Comparison of ENCODE assay signal across 9 mouse cellular contexts in genomic region chr11:69955618-69956017, GRCm38 (mm10). TPM values are rescaled to one million over a fixed set of nuclear protein-coding genes. Genes with fewer than 3 reads are reported as not detected.
DNase-seq lines count a peak whose midpoint lies in the region; ATAC-seq and TF ChIP-seq lines count a peak whose summit lies in the region.
"Not testable (repeated sequence)": the region's sequence is repeated elsewhere in the genome, so short reads cannot be mapped to it uniquely, and the experiment has no call there.
"Had no signal": no experiment of that assay in that cellular context is flagged by ENCODE, and none has a peak within 500 bp of the region (broad histone marks: within the 10 kb centered on the region; RNA-seq: fewer than 3 reads in every experiment).

No protein-coding gene starts in this region.

- not testable (repeated sequence) for H3K4me1 ChIP-seq in liver, embryonic 14.5 days (replicated peaks; ENCODE audit: control insufficient read depth in 2 of 2, insufficient read depth in 2 of 2, low read length in 1 of 2)

- H3K4me3 ChIP-seq in gastrocnemius, adult 2 months; liver, embryonic 14.5 days (ENCODE audit: insufficient read depth in 1 of 2, low read depth in 2 of 2, low read length in 2 of 2): not testable (repeated sequence)

- TF ChIP-seq CTCF in gastrocnemius, adult 2 months (IDR thresholded peaks at IDR 0.05), result not testable (repeated sequence)
- 0 out of 2 replicates have a peak, but pooled peaks have one; percentile 10 for TF ChIP-seq CTCF in liver, embryonic 14.5 days (IDR thresholded peaks at IDR 0.05; ENCODE audit: low read depth)

- not testable (repeated sequence) for ATAC-seq in liver, embryonic 14.5 days (ENCODE audit: insufficient read depth)
- peak; percentile 44; the same call in 1 of the 2 replicates for ATAC-seq in megakaryocyte-erythroid progenitor cell, adult 5-6 weeks (replicated peaks; ENCODE audit: low FRiP score, low TSS enrichment, poor library complexity, severe bottlenecking)

- H3K9ac ChIP-seq in liver, embryonic 14.5 days (replicated peaks), result not testable (repeated sequence)

- TF ChIP-seq EP300 in liver, embryonic 14.5 days (IDR thresholded peaks at IDR 0.05; ENCODE audit: low read depth), result not testable (repeated sequence)

- H3K4me2 ChIP-seq in liver, embryonic 14.5 days (ENCODE audit: low read depth), result not testable (repeated sequence)

- not testable (repeated sequence) for H3K9me3 ChIP-seq in liver, embryonic 14.5 days (ENCODE audit: control insufficient read depth, low read length)

- DNase-seq in R1 (ENCODE audit: low read depth, low spot score), result peak; percentile 40
- not testable (repeated sequence) for DNase-seq in gastrocnemius, adult 2 months; liver, embryonic 14.5 days (ENCODE audit: low read depth in 3 of 3, low spot score in 3 of 3)

- intact Hi-C loops in gastrocnemius, adult 2 months (cut with DNase I), result not testable (repeated sequence)

- H3K27ac ChIP-seq in gastrocnemius, adult 2 months, result peak overlapping the region; percentile 12; the same call in 1 of the 2 replicates
- H3K27ac ChIP-seq in liver, embryonic 14.5 days, result not testable (repeated sequence)

- 73% methylated on average over 4 of the region's 4 CpGs for WGBS in liver, embryonic 14.5 days (ENCODE audit: insufficient replicate concordance)

- H3K36me3 ChIP-seq in liver, embryonic 14.5 days (replicated peaks; ENCODE audit: control insufficient read depth, insufficient read depth, low read depth), result not testable (repeated sequence)

- not testable (repeated sequence) for H3K27me3 ChIP-seq in liver, embryonic 14.5 days (ENCODE audit: control insufficient read depth, insufficient read depth, low read length)

RNA-seq across cellular contexts. Expression of gene Slc2a4, which starts 7.6 kb away (rescaled TPM):
- 100 to 1,000 TPM; 494 to 503 TPM for total RNA-seq in gastrocnemius, adult 2 months (2021)
- 17.0 and 17.4 TPM in 2 replicates for polyA plus RNA-seq in liver, embryonic 14.5 days (2012; rRNA removed)
- 12.6 and 14.0 TPM in 2 replicates for polyA plus RNA-seq in liver, embryonic 14.5 days (2014; fragmentation: Nextera tagmentation; extraction: Ambion mirVana)
- total RNA-seq in megakaryocyte-erythroid progenitor cell, adult 5-6 weeks (2014; fragmentation: Nextera tagmentation), result 0.15 and 5.2 TPM in 2 replicates
- total RNA-seq in megakaryocyte-erythroid progenitor cell, adult 5-6 weeks (2017), result 0.19 and 0.88 TPM in 2 replicates
- polyA plus RNA-seq: activated CD4-positive, CD25-positive, alpha-beta regulatory T cell, adult 4 months had no signal

RNA-seq across cellular contexts. Expression of gene Cldn7, which starts 9.0 kb away (rescaled TPM):
- not detected for total RNA-seq in gastrocnemius, adult 2 months (2021)
- 2.0 and 4.0 TPM in 2 replicates for polyA plus RNA-seq in liver, embryonic 14.5 days (2012; rRNA removed)
- 2.2 TPM in 2 replicates for polyA plus RNA-seq in liver, embryonic 14.5 days (2014; fragmentation: Nextera tagmentation; extraction: Ambion mirVana)
- total RNA-seq in megakaryocyte-erythroid progenitor cell, adult 5-6 weeks (2014; fragmentation: Nextera tagmentation), result not detected in 2 replicates
- total RNA-seq in megakaryocyte-erythroid progenitor cell, adult 5-6 weeks (2017), result not detected in 2 replicates
- total RNA-seq: forebrain, postnatal 0 days; G1E had no signal
- polyA plus RNA-seq: activated CD4-positive, CD25-positive, alpha-beta regulatory T cell, adult 4 months; cortical plate, adult 2 months; G1E; Patski had no signal

RNA-seq across cellular contexts. Expression of gene Ybx2, which starts 20.0 kb away (rescaled TPM):
- total RNA-seq in gastrocnemius, adult 2 months (2021), result 10 to 100 TPM in 1 of 2 experiments, 1 to 10 TPM in 1; 8.0 to 16.5 TPM
- polyA plus RNA-seq in liver, embryonic 14.5 days (2012; rRNA removed), result 0.57 and 0.58 TPM in 2 replicates
- polyA plus RNA-seq in liver, embryonic 14.5 days (2014; fragmentation: Nextera tagmentation; extraction: Ambion mirVana), result 0.23 TPM in 1 of 2 replicates, not detected in the other
- 2.2 TPM in 1 of 2 replicates, not detected in the other for total RNA-seq in megakaryocyte-erythroid progenitor cell, adult 5-6 weeks (2014; fragmentation: Nextera tagmentation)
- total RNA-seq in megakaryocyte-erythroid progenitor cell, adult 5-6 weeks (2017), result not detected in 2 replicates
- polyA plus RNA-seq: activated CD4-positive, CD25-positive, alpha-beta regulatory T cell, adult 4 months; G1E had no signal

RNA-seq across cellular contexts. Expression of gene Ctdnep1, which starts 25.3 kb away (rescaled TPM):
- 100 to 1,000 TPM; 217 to 261 TPM for total RNA-seq in gastrocnemius, adult 2 months (2021)
- polyA plus RNA-seq in liver, embryonic 14.5 days (2012; rRNA removed), result 23.6 and 32.3 TPM in 2 replicates
- 9.7 and 10.7 TPM in 2 replicates for polyA plus RNA-seq in liver, embryonic 14.5 days (2014; fragmentation: Nextera tagmentation; extraction: Ambion mirVana)
- 181 and 216 TPM in 2 replicates for total RNA-seq in megakaryocyte-erythroid progenitor cell, adult 5-6 weeks (2014; fragmentation: Nextera tagmentation)
- total RNA-seq in megakaryocyte-erythroid progenitor cell, adult 5-6 weeks (2017), result 9.8 and 38.6 TPM in 2 replicates

RNA-seq across cellular contexts. Expression of gene Elp5, which starts 26.7 kb away (rescaled TPM):
- 10 to 100 TPM; 33.0 to 45.2 TPM for total RNA-seq in gastrocnemius, adult 2 months (2021)
- polyA plus RNA-seq in liver, embryonic 14.5 days (2012; rRNA removed), result 44.0 and 46.1 TPM in 2 replicates
- polyA plus RNA-seq in liver, embryonic 14.5 days (2014; fragmentation: Nextera tagmentation; extraction: Ambion mirVana), result 70.2 and 74.0 TPM in 2 replicates
- 81.7 and 104 TPM in 2 replicates for total RNA-seq in megakaryocyte-erythroid progenitor cell, adult 5-6 weeks (2014; fragmentation: Nextera tagmentation)
- 66.4 and 82.7 TPM in 2 replicates for total RNA-seq in megakaryocyte-erythroid progenitor cell, adult 5-6 weeks (2017)

Comparison
In these comparisons a context has a peak if more than half of its experiments do, and no peak if none do; other contexts are left out.
1. RNA of gene Slc2a4, which starts 7.6 kb away (total RNA-seq): 494 to 503 TPM in gastrocnemius, adult 2 months; 0.15 to 5.2 TPM in megakaryocyte-erythroid progenitor cell, adult 5-6 weeks; every median in the first group is over 10 times any median in the second.